Mouse (Mus musculus) lung, adult 2 months (tissue): Measurements from ENCODE around the gene Slc9a7.

Experiments used
- CTCF ChIP-seq: fragments of 200-500 bp; IDR thresholded peaks from 2 replicates; pipeline ENCODE4 v1.5.1; 2011; ENCODE audit warnings: mild to moderate bottlenecking, low read length, control low read depth; ENCODE audit not compliant: insufficient read depth
- POLR2A ChIP-seq: fragments of 200-500 bp; IDR thresholded peaks from 2 replicates; pipeline ENCODE4 v1.6.1; 2011; ENCODE audit warnings: low read depth, mild to moderate bottlenecking, control low read depth, low read length, borderline replicate concordance; ENCODE audit errors: extremely low read depth

GRCm38 (mm10) chrX:20059381-20059971 is 232.1 kb downstream of the Slc9a7 start, which contains the start of gene Chst7:
- peak; percentile 46; the same call in 1 of the 2 replicates for TF ChIP-seq POLR2A
- TF ChIP-seq CTCF, result no peak
